Mouse (Mus musculus) megakaryocyte, adult 5-6 weeks (primary cell): ENCODE results near the gene Pprc1. TPM values are rescaled to one million over a fixed set of nuclear protein-coding genes. Genes with fewer than 3 reads are reported as not detected.
A peak's percentile ranks its signal among the peaks of the same experiment; 100 is the strongest.

Source experiments
- ATAC-seq: 2 replicates; pipeline ENCODE4 v1.8.0; 2016; ENCODE audit warnings: mild to moderate bottlenecking, inconsistent platforms; ENCODE audit not compliant: poor library complexity, severe bottlenecking
- total RNA-seq, 2 experiments: library from RNA; stranded (forward) in 1 of 2; stranded (reverse) in 1 of 2; fragments of 153-499, 151-499 nt in 1 of 2; fragments of 221-1000, 200-1000 nt in 1 of 2; gene quantifications; 2 replicates each; pipeline versions ENCODE4 v1.2.3 to v1.2.4; 2015 to 2017

Gene Pprc1
- total RNA-seq (2015) (14.1 and 30.8 TPM in 2 replicates), total RNA-seq (2017) (8.6 and 11.5 TPM in 2 replicates)

DNA sequence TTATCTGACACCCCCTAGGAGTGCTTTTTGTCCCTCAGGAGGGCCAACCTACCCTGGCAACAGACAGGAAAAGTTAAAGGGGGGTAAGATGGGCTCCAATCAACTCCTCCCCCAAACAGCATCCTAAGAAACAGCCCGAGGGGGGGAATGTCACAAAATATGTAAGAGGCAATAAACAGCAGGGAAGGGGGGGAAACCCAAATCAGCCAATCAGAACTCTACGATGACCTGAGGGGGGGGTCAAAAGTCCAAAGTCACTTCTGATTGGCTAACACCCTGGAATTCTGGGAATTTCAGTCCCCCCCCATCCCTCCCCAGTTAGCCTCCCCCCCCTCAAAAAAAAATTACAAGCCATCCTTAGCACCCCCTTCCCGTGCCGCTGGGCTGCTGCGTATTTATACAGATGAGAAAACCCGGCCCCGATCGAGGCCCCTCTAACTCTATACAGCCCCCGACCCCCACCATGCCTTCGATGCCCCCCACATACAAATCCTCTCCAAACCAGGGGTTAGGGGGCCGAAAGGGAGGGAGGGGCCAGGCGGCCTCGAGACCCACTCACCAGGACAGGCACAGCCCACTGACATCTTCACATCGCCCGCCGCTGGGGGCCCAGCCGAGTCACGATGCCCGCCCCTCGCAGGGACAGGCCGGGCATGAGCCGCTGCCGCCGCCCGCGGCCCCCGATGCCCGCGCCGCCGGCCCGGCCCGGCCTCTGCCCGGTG lies at the start of gene Pprc1:
Gene Pprc1 (plus strand): TSS at position 616 of the 722 bp plus-strand sequence.
- no peak for ATAC-seq

GRCm38 (mm10) chr19:45997365-45997764 lies 47.3 kb upstream of the Pprc1 start:
- no peak for ATAC-seq

DNA sequence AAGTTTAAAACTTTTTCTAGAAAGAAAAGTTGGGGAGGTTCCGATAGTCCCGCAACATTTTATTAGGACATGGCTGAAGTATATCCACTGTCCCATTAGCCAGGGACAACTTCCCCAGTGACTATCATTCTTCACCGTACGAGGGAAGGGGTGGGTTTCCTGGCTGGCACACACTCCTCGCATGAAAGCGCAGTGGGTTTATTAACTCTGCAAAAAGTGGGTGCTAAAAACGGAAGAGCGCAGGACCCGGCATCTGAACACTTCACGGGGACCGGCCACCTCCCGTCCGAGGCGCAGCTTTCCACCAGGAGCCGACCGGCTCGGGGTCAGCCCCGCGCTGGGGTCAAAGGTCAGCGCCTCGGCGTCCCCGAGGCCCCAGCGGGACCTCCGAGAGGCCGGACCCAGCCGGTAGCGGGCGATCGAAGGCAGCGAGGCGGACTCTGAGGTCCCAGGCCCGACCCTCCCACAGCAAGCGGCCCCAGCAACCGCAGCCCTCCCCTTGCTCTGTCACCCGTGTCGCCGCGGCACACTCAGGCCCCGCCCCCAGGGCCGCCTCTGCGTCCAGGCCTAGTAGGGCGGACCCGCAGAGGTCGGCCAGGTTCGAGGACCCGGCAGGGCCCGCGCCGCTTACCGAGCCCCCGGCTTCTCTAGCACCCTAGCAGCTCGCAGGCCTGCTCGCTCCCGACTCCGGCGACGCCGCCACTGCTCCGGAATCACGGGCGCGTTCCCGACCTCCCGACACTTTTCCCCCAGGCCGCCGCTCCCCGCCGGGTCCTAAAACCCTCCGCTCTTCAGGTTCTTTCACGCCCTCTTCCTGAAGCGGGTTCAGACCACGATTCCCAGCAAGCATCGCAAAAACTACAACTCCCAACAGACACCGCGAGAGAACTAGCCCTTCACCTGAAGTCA lies 46.6 kb upstream of the Pprc1 start, which contains the start of gene Armh3:
Gene Armh3 (minus strand): TSS at position 704 of the 909 bp plus-strand sequence.
- peak; percentile 97 for ATAC-seq

DNA sequence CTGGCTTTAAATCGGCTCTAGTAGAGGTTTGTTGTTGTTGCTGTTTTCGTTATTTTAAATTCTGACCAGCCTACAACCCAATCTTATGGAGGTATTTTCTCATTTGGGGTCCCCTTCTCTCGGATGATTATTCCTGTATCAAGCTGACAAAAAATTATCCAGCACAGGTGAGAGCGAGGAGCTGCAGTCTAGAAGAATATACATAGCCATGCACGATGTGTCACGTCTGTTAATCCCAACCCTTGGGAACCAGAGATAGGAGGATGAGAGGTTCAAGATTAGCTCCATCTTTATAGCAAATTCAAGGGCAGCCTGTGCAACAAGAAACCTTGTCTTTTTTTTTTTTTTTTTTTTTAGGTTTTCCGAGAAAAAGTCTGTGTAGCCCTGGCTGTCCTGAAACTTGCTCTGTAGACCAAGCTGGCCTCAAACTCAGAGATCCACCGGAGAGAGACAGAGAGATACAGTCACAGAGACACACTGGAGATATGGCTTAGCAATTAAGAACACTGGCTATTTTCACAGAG lies 45.9 kb upstream of the Pprc1 start:
- ATAC-seq, result no peak

DNA sequence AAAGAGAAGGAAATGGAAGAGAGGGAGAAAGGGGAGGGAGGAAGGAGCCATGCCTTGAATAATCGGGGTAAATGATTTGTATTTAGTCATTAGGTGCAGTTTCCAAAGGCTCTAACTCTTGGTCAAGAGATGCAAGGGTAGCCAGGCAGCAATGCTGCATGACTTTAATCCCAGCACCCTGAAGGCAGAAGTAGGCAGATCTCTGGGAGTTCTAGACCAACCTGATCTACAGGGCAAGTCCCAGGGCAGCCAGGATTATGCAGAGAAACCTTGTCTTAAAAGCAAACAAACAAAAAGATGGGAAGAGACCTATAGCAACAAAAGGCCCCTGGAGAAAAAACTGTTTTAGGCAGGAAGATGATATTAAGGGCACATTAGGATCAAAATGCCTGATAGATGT lies 45.3 kb upstream of the Pprc1 start:
- no peak for ATAC-seq

DNA sequence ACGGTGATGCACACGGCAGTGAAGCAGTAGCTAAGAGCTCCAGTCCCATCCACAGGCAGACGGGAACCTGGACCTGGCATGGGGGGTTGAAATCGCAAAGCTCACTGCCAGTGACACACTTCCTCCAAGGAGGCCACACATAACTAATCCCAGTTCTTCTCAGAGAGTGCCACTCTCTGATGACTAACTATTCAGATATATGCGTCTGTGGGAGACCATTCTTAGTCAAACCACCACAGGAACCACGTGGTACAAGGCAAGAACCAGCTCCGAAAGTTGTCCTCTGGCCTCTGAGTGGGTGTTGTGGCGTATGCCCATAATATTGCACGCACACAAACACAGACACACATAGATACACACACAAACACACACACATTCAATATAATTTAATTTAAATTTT lies 42.4 kb upstream of the Pprc1 start:
- no peak for ATAC-seq

GRCm38 (mm10) chr19:46003371-46004226 lies 41.1 kb upstream of the Pprc1 start, which contains the start of gene Hps6:
Hps6 (plus strand) TSS chr19:46003508.
- ATAC-seq, result peak; percentile 96

- ATAC-seq, result no peak
Observed at GRCm38 (mm10) chr19:46004814-46005466, 39.7 kb upstream of the Pprc1 start.

- no peak for ATAC-seq
Observed at GRCm38 (mm10) chr19:46005680-46006079, 39.0 kb upstream of the Pprc1 start.

DNA sequence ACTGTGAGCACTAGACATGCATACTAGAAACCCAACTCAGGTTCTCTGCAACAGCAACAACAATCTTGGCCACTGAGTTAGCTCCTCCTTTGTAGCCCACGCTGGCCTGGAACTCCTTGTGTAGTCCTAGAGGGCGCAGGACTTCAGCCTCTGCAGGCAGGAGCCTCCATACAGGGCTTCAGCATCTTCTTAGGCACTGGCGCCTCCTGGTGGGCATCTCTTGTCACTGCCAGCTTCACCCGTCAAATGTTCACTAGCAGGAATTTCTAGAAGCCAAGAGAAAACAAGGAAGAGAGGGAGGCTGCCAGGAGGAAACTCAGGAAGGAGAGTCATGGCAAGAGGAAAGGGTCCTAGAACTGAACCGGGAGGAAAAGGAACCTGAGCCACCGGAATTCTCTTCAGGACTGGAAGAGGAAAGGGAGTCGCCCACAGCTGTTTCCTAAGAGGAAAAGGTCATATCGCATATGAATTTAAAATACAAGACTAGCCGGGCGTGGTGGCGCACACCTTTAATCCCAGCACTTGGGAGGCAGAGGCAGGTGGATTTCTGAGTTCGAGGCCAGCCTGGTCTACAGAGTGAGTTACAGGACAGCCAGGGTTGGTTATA lies 30.0 kb upstream of the Pprc1 start:
- peak; percentile 94 for ATAC-seq

DNA sequence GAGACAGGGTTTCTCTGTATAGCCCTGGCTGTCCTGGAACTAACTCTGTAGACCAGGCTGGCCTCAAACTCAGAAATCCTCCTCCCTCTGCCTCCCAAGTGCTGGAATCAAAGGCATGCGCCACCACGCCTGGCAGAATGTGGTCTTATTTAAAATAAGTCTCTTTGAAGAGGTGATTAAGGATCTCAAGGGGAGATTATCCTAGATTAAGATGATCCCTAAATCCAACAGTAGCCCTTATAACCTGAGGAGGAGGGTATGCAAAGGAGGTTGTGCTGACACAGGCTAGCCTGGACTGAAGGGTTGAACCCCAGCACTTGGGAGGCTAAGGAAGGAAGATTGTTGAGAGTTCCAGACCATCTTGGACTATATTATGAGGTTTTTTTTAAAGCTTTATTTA lies 28.7 kb upstream of the Pprc1 start:
- ATAC-seq, result no peak

- no peak for ATAC-seq
Observed at GRCm38 (mm10) chr19:46024959-46025358, 19.7 kb upstream of the Pprc1 start.

- no peak for ATAC-seq
Observed at GRCm38 (mm10) chr19:46026567-46026966, 18.1 kb upstream of the Pprc1 start.

GRCm38 (mm10) chr19:46028747-46029320 lies 15.9 kb upstream of the Pprc1 start:
- no peak for ATAC-seq

DNA sequence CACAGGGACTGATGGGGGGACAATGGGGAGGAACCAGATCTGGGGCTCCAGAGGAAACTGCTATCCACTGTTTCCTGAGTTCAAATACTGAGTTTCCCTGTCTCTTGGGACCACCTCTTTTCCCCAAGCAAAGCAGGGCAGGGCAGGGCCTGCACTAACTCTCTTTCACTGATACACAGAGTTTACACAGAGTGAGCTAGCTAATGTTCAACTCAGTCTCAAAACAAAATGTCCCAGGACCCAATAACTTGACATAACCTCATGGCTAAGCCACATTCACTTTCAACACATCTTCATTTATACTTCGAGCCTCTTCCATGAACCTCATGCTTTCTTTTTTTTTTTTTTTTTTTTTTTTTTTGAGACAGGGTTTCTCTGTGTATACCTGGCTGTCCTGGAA lies 15.0 kb upstream of the Pprc1 start:
- no peak for ATAC-seq

GRCm38 (mm10) chr19:46030196-46030983 lies 14.3 kb upstream of the Pprc1 start:
- ATAC-seq, result no peak

- ATAC-seq, result no peak
Observed at GRCm38 (mm10) chr19:46031689-46032432, 12.8 kb upstream of the Pprc1 start.
